Mouse (Mus musculus): ENCODE data around the gene Tspear.
"Not testable (repeated sequence)": the region's sequence is repeated elsewhere in the genome, so short reads cannot be mapped to it uniquely, and the experiment has no call there.

Gene Tspear

GRCm38 (mm10) chr10:77788621-77789020, 102.3 kb downstream of the Tspear start:
- DNase-seq (ENCODE audit: low read depth) = no peak

GRCm38 (mm10) chr10:77794976-77795375, 108.6 kb downstream of the Tspear start, which contains the start of gene Gm9639:
Gene Gm9639, minus strand, starts transcription at chr10:77795076.
- DNase-seq (ENCODE audit: low read depth) = no peak

- DNase-seq (ENCODE audit: low read depth) = no peak
Measured at GRCm38 (mm10) chr10:77797677-77798076, 111.3 kb downstream of the Tspear start.

- DNase-seq (ENCODE audit: low read depth) = not testable (repeated sequence)
Measured at GRCm38 (mm10) chr10:77798164-77798920, 112.0 kb downstream of the Tspear start.

GRCm38 (mm10) chr10:77798921-77799508, 112.6 kb downstream of the Tspear start, which contains the start of gene Gm19668:
Gene Gm19668, minus strand, starts transcription at chr10:77799133.
- DNase-seq (ENCODE audit: low read depth) = no peak

GRCm38 (mm10) chr10:77804095-77804494, 117.7 kb downstream of the Tspear start:
- DNase-seq (ENCODE audit: low read depth) = no peak

GRCm38 (mm10) chr10:77811743-77812142, 125.4 kb downstream of the Tspear start, which contains the start of gene Gm9507:
Gene Gm9507, minus strand, starts transcription at chr10:77811843.
- no peak for DNase-seq (ENCODE audit: low read depth)

GRCm38 (mm10) chr10:77814382-77814781, 128.0 kb downstream of the Tspear start, which contains the start of gene Gm2696:
Gene Gm2696, plus strand, starts transcription at chr10:77814682.
- no peak for DNase-seq (ENCODE audit: low read depth)

GRCm38 (mm10) chr10:77815514-77815913, 129.1 kb downstream of the Tspear start:
- peak; percentile 7 for DNase-seq (ENCODE audit: low read depth)

GRCm38 (mm10) chr10:77818523-77818922, 132.2 kb downstream of the Tspear start:
- no peak for DNase-seq (ENCODE audit: low read depth)

- DNase-seq (ENCODE audit: low read depth) = no peak
Measured at GRCm38 (mm10) chr10:77819203-77819602, 132.8 kb downstream of the Tspear start.

- DNase-seq (ENCODE audit: low read depth) = no peak
Measured at GRCm38 (mm10) chr10:77826951-77827350, 140.6 kb downstream of the Tspear start, which contains the start of gene Krtap10-4. Gene Krtap10-4, minus strand, starts transcription at chr10:77827095.

- no peak for DNase-seq (ENCODE audit: low read depth)
Measured at GRCm38 (mm10) chr10:77835647-77836046, 149.3 kb downstream of the Tspear start, which contains the start of gene Krtap10-10. Gene Krtap10-10, plus strand, starts transcription at chr10:77835947.

- no peak for DNase-seq (ENCODE audit: low read depth)
Measured at GRCm38 (mm10) chr10:77839006-77839405, 152.6 kb downstream of the Tspear start.

- no peak for DNase-seq (ENCODE audit: low read depth)
Measured at GRCm38 (mm10) chr10:77846503-77846902, 160.1 kb downstream of the Tspear start, which contains the start of gene Gm36176. Gene Gm36176, plus strand, starts transcription at chr10:77846803.

- DNase-seq (ENCODE audit: low read depth) = no peak
Measured at GRCm38 (mm10) chr10:77846961-77847360, 160.6 kb downstream of the Tspear start.

GRCm38 (mm10) chr10:77847538-77847937, 161.2 kb downstream of the Tspear start:
- DNase-seq (ENCODE audit: low read depth) = no peak

GRCm38 (mm10) chr10:77852559-77852958, 166.2 kb downstream of the Tspear start, which contains the start of gene Gm10318:
Gene Gm10318, plus strand, starts transcription at chr10:77852859.
- no peak for DNase-seq (ENCODE audit: low read depth)

GRCm38 (mm10) chr10:77861675-77862074, 175.3 kb downstream of the Tspear start, which contains the start of gene Gm3285:
Gene Gm3285, plus strand, starts transcription at chr10:77861975.
- no peak for DNase-seq (ENCODE audit: low read depth)

- peak; percentile 50 for DNase-seq (ENCODE audit: low read depth)
Measured at GRCm38 (mm10) chr10:77864067-77864761, 177.8 kb downstream of the Tspear start.

- DNase-seq (ENCODE audit: low read depth) = no peak
Measured at GRCm38 (mm10) chr10:77864762-77865143, 178.4 kb downstream of the Tspear start.

- DNase-seq (ENCODE audit: low read depth) = no peak
Measured at GRCm38 (mm10) chr10:77867546-77867945, 181.2 kb downstream of the Tspear start.

Measured in c-Kit-positive CD71-positive TER-119-negative erythroid progenitor cells, embryonic 14.5 days (primary cell).